Mouse (Mus musculus): ENCODE measurements around the gene Mtmr6. TPM values are rescaled to one million over a fixed set of nuclear protein-coding genes. Genes with fewer than 3 reads are reported as not detected.

Gene Mtmr6
- total RNA-seq, 1 experiment, result 6.5 TPM

GRCm38 (mm10) chr14:60340570-60340969 lies 75.5 kb downstream of the Mtmr6 start:
- no peaks in the 10 kb centered on the region for H3K9me3 ChIP-seq (ENCODE audit: control insufficient read depth, insufficient read depth, low read depth, low read length)
- H3K36me3 ChIP-seq (ENCODE audit: control insufficient read depth, insufficient read depth, low read length, poor library complexity, severe bottlenecking), result no peaks in the 10 kb centered on the region
- no peak for TF ChIP-seq CHD2 (IDR thresholded peaks at IDR 0.05; ENCODE audit: low read depth, low read length)
- no peak for TF ChIP-seq ZC3H11A (IDR thresholded peaks at IDR 0.05; ENCODE audit: borderline replicate concordance, low read depth, low read length)
- H3K4me1 ChIP-seq (ENCODE audit: control insufficient read depth in 2 of 2, insufficient read depth in 2 of 2, low read length in 2 of 2, poor library complexity in 1 of 2), result no peaks in the 10 kb centered on the region
- DNase-seq (ENCODE audit: low read depth, low spot score), result no peak
- in situ Hi-C loops (cut with MboI; ENCODE audit: low sequenced_read_pairs in 2 of 2, unreplicated experiment in 2 of 2), result no loop called here
- no peak overlapping the region for H3K9ac ChIP-seq (ENCODE audit: insufficient read depth, low read depth, low read length, poor library complexity, severe bottlenecking)
- no peak overlapping the region for H3K4me3 ChIP-seq (ENCODE audit: insufficient read depth in 1 of 2, low read depth in 1 of 2, low read length in 2 of 2, poor library complexity in 1 of 2, severe bottlenecking in 1 of 2)
- no peak overlapping the region for H3K27ac ChIP-seq (ENCODE audit: insufficient read depth, low read depth, low read length, poor library complexity, severe bottlenecking)

- Histone ChIP-seq H3K9ac (ENCODE audit: insufficient read depth, low read depth, low read length, poor library complexity, severe bottlenecking) (no peak overlapping the region), H3K36me3 (ENCODE audit: control insufficient read depth, insufficient read depth, low read length, poor library complexity, severe bottlenecking) (no peaks in the 10 kb centered on the region), H3K9me3 (ENCODE audit: control insufficient read depth, insufficient read depth, low read depth, low read length) (no peaks in the 10 kb centered on the region), H3K4me1 (ENCODE audit: control insufficient read depth in 2 of 2, insufficient read depth in 2 of 2, low read length in 2 of 2, poor library complexity in 1 of 2) (no peaks in the 10 kb centered on the region), H3K27ac (ENCODE audit: insufficient read depth, low read depth, low read length, poor library complexity, severe bottlenecking) (no peak overlapping the region), H3K4me3 (ENCODE audit: insufficient read depth in 1 of 2, low read depth in 1 of 2, low read length in 2 of 2, poor library complexity in 1 of 2, severe bottlenecking in 1 of 2) (no peak overlapping the region)
- no peak for TF ChIP-seq CHD2 (IDR thresholded peaks at IDR 0.05; ENCODE audit: low read depth, low read length)
- in situ Hi-C loops (cut with MboI; ENCODE audit: low sequenced_read_pairs in 2 of 2, unreplicated experiment in 2 of 2), result no loop called here
- no peak for DNase-seq (ENCODE audit: low read depth, low spot score)
Observed at GRCm38 (mm10) chr14:60345326-60345876, 80.4 kb downstream of the Mtmr6 start.

Other genes with a start within 250 kb of the Mtmr6 start
- 0.62 and 1.1 TPM in 2 replicates for gene Atp8a2, start 68.0 kb upstream of the Mtmr6 start, total RNA-seq (2012; rRNA removed)
- gene Nupl1, start 13.8 kb upstream of the Mtmr6 start, total RNA-seq (2012; rRNA removed), result not detected in 2 replicates
- 29.6 and 39.4 TPM in 2 replicates for gene Gm49336, start 13.7 kb upstream of the Mtmr6 start, total RNA-seq (2012; rRNA removed)
- 0.09 and 0.26 TPM in 2 replicates for gene Amer2, start 108.0 kb downstream of the Mtmr6 start, total RNA-seq (2012; rRNA removed)